Mouse (Mus musculus) Patski (cell line): ENCODE measurements at regions not wholly inside any gene's neighbourhood (a gene's known extent, or its start where the extent isn't known, plus 50 kb on each side); places are given as distances from the start of the nearest gene placed in this dataset.

Experiments
- ATAC-seq: fragments of 100-300 bp; one replicate; pipeline ENCODE4 v1.8.0; 2021
- CTCF ChIA-PET: fragments of 350-600 bp; sonication (Branson Sonifier 250); formaldehyde crosslinking; loops from one replicate; lab custom pipeline; 2022; ENCODE audit warnings: inconsistent platforms; lab: Charles Lee
- POLR2A ChIA-PET: fragments of 350-600 bp; sonication (Branson Sonifier 250); formaldehyde crosslinking; loops from one replicate; lab custom pipeline; 2022; ENCODE audit warnings: antibody characterized with exemption, inconsistent platforms; lab: Charles Lee
- DNase-seq: peaks from one replicate; pipeline ENCODE4 v3.0.0-alpha.2; 2011; ENCODE audit warnings: low read depth, low spot score
- H3K27me3 ChIP-seq: fragments of 371-371 bp; one replicate; pipeline ENCODE4 v1.5.1; 2021
- CTCF ChIP-seq: fragments of 100-300 bp; IDR thresholded peaks from one replicate; pipeline ENCODE4 v1.5.1; 2021
- in situ Hi-C: fragments of 300-500 bp; cut with MboI; formaldehyde crosslinking; loops from 3 replicates; pipeline ENCODE4 v1.11.1; 2018; ENCODE audit warnings: low pct_unique_long_range_greater_than_20kb, mixed read lengths

DNA sequence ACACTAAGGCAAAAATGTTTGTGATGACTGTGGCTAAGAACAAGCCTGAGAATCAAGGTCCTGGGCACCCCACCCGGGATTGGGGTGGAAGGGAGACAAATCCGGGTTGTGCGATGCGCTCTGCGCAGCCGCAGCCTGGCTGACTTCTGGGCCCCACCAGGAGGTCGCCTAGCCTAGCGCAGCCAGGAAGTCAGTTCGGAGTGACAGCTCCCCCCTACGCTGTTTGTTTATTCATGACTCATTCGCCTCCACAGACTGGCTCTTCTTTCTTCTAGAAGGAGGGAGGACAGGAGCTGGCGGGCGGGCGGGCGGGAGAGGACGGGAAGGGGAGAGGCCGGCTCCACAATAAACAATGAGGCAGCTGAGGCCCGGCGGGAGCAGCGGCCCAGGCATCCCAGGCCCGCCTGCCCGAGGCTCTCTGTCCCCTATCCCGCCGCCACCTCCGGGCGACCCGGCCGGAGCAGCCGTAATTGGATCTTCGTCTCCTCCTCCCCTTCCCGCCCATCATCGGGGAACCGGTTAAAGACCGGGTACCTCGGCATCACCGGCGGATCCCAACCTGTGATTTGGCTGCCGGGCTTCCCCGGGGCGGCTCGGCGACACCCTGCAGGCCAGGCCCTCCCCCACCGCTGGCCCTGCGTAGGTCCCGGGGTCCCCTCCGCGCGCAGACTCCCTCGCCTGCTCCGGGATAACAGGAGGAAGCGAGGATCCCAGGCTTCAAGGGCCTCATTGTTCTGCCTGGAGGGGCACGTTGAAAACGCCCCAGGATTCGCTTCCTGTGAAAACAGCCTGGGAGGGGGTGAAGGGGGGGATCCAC is 80.9 kb upstream of the Zmiz1 start:
- CTCF ChIA-PET, result no interaction called here
- no peak for TF ChIP-seq CTCF

DNA sequence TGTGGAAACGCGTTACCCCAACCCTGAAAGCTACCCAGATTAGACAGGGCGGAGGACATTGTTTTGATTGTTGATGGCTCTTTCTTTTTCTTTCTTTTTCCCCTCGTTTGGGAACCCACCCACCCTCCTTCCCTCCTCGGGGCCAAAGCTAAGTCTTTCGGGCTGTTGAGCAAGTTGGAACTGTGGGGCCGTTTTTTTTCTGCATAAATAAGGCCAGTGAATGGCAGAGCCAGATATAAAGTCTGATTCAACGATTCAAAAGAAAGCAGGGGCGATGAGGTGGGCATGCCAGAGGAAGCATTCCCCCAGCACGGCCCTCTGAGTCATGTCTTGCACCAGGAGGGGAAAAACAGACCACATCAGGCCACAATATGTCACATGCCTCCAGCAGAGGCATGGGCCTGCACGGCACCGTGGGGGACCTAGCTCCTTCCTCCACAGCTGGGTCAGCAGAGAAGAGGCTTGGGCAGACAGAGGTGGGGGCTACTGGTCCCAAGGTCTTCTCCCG is 80.2 kb upstream of the Zmiz1 start:
- ATAC-seq (peak; percentile 27), DNase-seq (peak; percentile 78)
- no peak for TF ChIP-seq CTCF
- in situ Hi-C loops, result no loop called here
- ChIA-PET CTCF (no interaction called here), POLR2A (interaction anchor here (0.8 to 1.1 kb wide), 2 partner anchors 78 to 187 kb away, joined by 3 read pairs; no protein-coding TSS in a partner anchor)
- H3K27me3 ChIP-seq, result no peaks in the 10 kb centered on the region

More for the DNA sequence above, 80.9 kb upstream of the Zmiz1 start:
- ATAC-seq, result peak; percentile 79
- peak; percentile 66 for DNase-seq
- in situ Hi-C loops, result no loop called here
- POLR2A ChIA-PET, result interaction anchor here (0.8 to 1.1 kb wide), 2 partner anchors 78 to 188 kb away, joined by 3 read pairs; no protein-coding TSS in a partner anchor
- H3K27me3 ChIP-seq, result no peaks in the 10 kb centered on the region

DNA sequence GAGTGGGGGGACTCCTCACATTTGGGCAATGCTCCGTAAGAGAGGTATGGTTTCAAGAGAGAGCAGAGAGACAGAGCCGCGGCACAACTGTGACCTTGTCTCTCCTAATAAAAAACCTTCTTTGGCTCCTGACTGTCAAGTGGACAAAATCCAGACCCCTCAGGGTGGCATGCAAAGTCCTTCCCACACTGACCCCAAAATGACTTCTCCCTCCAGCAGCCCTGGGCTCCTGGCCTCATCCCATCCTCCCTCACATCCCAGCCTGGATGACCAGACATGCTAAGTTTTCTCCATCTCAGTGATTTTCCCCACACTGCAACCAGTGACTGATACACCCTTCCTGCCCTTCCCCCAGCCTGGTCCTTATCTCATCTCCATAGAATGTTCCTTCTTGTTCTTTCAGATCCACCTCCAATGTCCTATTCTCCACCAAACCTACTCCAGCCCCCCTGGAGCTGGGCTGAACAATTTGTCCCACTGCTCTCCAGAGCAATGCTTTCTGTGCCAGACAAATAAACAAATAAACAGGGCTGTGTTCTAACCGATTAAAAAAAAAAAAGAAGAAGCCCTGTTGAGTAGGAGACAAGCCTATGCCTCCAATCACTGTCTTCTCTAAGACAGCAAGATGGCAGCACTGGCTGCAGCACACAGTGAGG is 75.7 kb upstream of the Zmiz1 start:
- ChIA-PET POLR2A (no interaction called here), CTCF (no interaction called here)
- ATAC-seq (no peak), DNase-seq (no peak)
- in situ Hi-C loops, result no loop called here
- no peak for TF ChIP-seq CTCF
- no peaks in the 10 kb centered on the region for H3K27me3 ChIP-seq

DNA sequence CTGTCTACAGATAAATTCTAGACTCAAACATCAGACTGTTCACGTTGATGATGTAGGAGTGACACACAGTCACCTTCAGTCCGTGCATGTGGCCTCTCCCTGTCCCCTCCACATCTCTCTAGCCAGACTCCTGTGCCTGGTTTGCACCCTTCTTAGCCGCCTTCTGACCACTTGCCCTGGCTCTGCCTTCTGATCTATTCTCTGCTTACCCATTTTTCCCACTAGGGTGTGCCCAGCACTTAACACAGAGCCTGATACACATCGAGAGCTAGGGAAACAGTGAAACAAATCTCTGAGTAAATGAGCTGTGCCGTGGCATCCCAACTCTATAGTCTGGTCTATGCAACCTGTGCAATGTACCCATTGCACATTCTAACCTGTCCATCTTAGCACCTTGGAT is 73.3 kb upstream of the Zmiz1 start:
- TF ChIP-seq CTCF, result no peak
- CTCF ChIA-PET, result interaction anchor here (1.0 kb wide), 1 partner anchor 170 kb away, joined by 3 read pairs; no protein-coding TSS in a partner anchor
- POLR2A ChIA-PET, result no interaction called here

DNA sequence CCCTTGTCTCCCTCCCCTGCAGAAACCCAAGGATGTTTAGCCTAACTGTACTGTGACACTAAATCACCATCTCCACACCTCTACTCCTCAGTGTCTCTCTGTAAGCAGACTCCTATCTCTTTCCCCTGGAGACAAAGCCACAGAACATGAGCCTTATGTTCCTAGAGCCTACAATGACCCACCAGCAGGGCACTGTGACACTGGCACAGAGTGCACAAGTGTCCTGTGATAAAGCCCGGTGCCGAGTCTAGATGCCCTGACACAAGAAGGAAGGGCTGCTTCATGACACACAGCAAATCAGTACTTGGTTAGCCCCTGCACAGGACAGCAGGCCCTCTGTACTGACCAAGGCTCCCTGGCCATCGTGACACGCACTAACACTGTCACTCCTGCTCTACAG is 71.2 kb upstream of the Zmiz1 start:
- ATAC-seq (no peak), DNase-seq (no peak)
- CTCF ChIA-PET, result no interaction called here
- in situ Hi-C loops, result no loop called here
- no peaks in the 10 kb centered on the region for H3K27me3 ChIP-seq
- POLR2A ChIA-PET, result no interaction called here
- no peak for TF ChIP-seq CTCF

More for the DNA sequence above, 73.3 kb upstream of the Zmiz1 start:
- ATAC-seq (no peak), DNase-seq (no peak)
- in situ Hi-C loops, result no loop called here
- no peaks in the 10 kb centered on the region for H3K27me3 ChIP-seq

DNA sequence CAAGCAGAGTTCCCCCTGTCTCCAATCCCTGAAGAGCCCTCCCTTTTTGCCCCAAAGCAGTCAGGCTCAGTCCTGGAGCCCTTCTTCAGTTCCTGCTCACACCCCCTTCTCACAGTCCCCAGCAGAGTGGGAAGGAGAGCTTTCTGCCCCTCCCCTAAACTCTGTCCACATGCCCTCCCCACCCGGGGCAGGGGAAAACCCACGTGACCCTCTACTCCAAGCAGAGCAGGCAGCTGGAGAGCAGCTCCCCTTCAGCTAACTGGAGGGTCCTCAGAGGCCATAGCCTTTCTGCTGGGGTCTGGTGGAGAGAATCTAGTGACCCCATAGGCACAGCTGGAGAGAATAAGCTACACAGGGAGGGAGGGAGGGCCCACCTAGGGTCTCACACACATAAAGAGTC is 69.7 kb upstream of the Zmiz1 start:
- ChIA-PET CTCF (no interaction called here), POLR2A (no interaction called here)
- DNase-seq (no peak), ATAC-seq (no peak)
- no peaks in the 10 kb centered on the region for H3K27me3 ChIP-seq
- in situ Hi-C loops, result no loop called here
- no peak for TF ChIP-seq CTCF

DNA sequence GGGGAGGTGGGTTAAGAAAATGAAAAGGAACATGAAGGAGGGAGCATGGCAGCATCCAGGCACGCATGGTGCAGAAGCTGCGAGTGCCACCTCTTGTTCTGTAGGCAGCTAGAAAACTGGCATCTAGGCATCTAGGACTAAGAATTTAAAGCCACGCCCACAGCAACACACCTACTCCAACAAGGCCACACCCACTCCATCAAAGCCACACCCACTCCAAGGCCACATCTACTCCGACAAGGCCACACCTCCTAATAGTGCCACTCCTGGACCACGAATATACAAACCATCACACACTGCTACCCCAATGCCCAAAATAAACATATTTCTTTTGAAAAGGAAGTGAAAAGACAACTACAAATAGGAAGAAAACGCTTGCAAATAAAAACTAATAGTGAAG is 66.6 kb upstream of the Zmiz1 start:
- CTCF ChIA-PET, result no interaction called here
- in situ Hi-C loops, result no loop called here
- ATAC-seq, result no peak
- DNase-seq, result no peak
- POLR2A ChIA-PET, result no interaction called here
- H3K27me3 ChIP-seq, result no peaks in the 10 kb centered on the region
- no peak for TF ChIP-seq CTCF

DNA sequence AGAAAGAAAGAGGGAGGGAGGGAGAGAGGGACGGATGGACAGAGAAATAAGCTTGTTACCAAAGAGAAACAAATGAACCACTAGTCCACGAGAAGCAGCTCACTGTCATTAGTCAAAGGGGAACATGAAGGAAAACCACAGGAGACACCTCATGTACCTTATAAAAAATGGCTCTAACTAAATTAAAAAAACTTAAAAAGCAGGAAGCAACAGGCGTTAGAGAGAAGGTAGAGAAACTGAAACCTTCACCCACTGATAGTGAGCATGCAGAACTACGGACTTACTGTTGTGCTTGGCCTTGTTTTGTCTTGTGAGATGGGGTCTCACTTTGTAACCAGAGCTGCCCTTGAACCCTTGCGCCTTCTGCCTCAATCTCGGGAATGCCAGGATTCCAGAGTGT is 66.0 kb upstream of the Zmiz1 start:
- in situ Hi-C loops, result no loop called here
- no peak for DNase-seq
- H3K27me3 ChIP-seq, result no peaks in the 10 kb centered on the region
- TF ChIP-seq CTCF, result no peak
- no peak for ATAC-seq
- POLR2A ChIA-PET, result no interaction called here
- CTCF ChIA-PET, result no interaction called here

DNA sequence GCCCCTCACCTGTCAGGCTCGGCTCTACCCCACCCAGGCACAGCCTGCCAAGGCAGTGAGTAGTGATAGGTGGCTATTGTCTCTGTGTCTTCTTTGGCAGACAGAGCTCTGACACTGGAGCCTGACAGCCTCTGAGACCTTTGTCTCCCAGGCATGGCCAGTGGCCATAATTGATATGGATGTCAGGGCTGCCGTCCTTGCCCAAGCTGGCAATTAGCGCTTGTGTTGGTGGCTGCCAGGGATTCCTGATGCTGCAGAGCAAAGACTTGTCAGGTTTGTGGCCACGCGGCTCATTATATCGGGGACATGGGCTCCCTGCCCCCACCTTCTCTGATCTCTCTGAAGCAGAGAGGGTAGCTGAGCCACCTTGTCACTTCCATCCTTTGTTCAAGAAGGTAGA is 64.1 kb upstream of the Zmiz1 start:
- CTCF ChIA-PET, result interaction anchor here (1.7 kb wide), 1 partner anchor 13 kb away, joined by 4 read pairs; no protein-coding TSS in a partner anchor
- ATAC-seq (no peak), DNase-seq (no peak)
- POLR2A ChIA-PET, result interaction anchor here (0.7 kb wide), 1 partner anchor 207 kb away, joined by 5 read pairs; no protein-coding TSS in a partner anchor
- in situ Hi-C loops, result no loop called here
- no peak for TF ChIP-seq CTCF
- no peaks in the 10 kb centered on the region for H3K27me3 ChIP-seq

DNA sequence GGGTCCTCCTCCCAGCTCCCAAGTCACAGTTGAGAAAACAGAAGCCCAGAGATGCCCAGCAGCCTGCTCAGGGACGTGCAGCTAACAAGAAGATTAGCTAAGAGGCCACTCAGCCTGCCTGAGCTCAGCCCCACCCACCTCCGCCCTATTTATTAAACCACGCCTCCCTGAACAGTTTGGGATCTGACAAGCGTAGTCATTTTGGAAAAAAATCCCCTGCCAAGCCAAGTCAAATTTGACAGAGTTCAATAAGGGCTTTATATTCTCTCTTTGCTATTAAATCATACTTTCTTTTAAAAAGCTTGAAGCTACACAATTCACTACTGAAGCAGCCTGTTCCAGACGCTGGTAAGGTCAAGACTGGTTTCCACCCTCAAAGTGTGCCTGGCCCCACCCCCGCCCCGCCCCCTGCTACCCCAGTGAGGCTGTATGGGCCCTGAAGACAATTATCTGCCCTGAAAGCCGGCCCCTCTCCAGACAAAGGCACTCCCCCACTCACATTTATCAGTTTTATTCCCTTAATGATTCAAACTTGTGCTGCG is 61.9 kb upstream of the Zmiz1 start:
- no peaks in the 10 kb centered on the region for H3K27me3 ChIP-seq
- ChIA-PET CTCF (no interaction called here), POLR2A (no interaction called here)
- no peak for TF ChIP-seq CTCF
- ATAC-seq (no peak), DNase-seq (no peak)
- in situ Hi-C loops, result no loop called here

DNA sequence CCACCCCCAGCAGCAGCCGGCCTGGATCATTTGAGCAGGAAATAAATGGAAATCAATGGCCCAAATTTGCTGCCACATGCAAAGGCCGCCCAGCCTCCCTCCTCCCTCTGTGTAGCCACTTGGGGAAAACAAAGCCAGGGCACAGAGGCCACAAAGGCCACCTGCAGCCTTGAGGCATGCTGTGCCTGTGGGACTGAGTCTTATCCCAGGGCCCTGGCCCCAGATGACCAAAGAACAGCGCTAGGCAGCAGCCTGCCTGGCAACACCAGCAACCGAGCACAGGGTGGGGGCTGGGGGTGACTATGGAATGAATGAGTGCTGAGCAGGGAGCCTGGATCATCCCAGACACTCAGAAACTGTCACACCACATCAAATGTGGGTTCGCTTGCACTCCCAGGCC is 61.2 kb upstream of the Zmiz1 start:
- ATAC-seq (no peak), DNase-seq (no peak)
- POLR2A ChIA-PET, result no interaction called here
- TF ChIP-seq CTCF, result no peak
- no peaks in the 10 kb centered on the region for H3K27me3 ChIP-seq
- CTCF ChIA-PET, result no interaction called here
- in situ Hi-C loops, result no loop called here
